Mouse (Mus musculus) retina, postnatal 7 days (tissue): ENCODE measurements at regions not wholly inside any gene's neighbourhood (a gene's known extent, or its start where the extent isn't known, plus 50 kb on each side); places are given as distances from the start of the nearest gene placed in this dataset.

Source experiments
- DNase-seq: peaks from one replicate; pipeline ENCODE4 v3.0.0-alpha.2; 2012; ENCODE audit warnings: low read depth, low spot score

GRCm38 (mm10) chr11:19246390-19247114 is 227.8 kb upstream of the Meis1 start:
- DNase-seq, result no peak

- DNase-seq, result no peak
Measured at GRCm38 (mm10) chr11:19253605-19254004, 234.8 kb upstream of the Meis1 start.

- DNase-seq, result no peak
Measured at GRCm38 (mm10) chr11:19254183-19254582, 235.4 kb upstream of the Meis1 start.

GRCm38 (mm10) chr11:19257549-19257948 is 238.8 kb upstream of the Meis1 start:
- DNase-seq, result no peak

GRCm38 (mm10) chr11:19262832-19263231 is 244.0 kb upstream of the Meis1 start:
- no peak for DNase-seq

- DNase-seq, result no peak
Measured at GRCm38 (mm10) chr11:19264798-19265671, 246.2 kb upstream of the Meis1 start.

GRCm38 (mm10) chr11:19265672-19265972 is 246.8 kb upstream of the Meis1 start:
- no peak for DNase-seq

GRCm38 (mm10) chr11:19290971-19291370 is 272.2 kb upstream of the Meis1 start:
- no peak for DNase-seq

GRCm38 (mm10) chr11:19299411-19299810 is 280.6 kb upstream of the Meis1 start:
- DNase-seq, result no peak

- DNase-seq, result no peak
Measured at GRCm38 (mm10) chr11:19306687-19307086, 287.9 kb upstream of the Meis1 start.

GRCm38 (mm10) chr11:19330685-19331239 is 312.0 kb upstream of the Meis1 start:
- no peak for DNase-seq

- DNase-seq, result no peak
Measured at GRCm38 (mm10) chr11:19332274-19332673, 313.5 kb upstream of the Meis1 start.

- no peak for DNase-seq
Measured at GRCm38 (mm10) chr11:19332727-19333126, 313.9 kb upstream of the Meis1 start.

- no peak for DNase-seq
Measured at GRCm38 (mm10) chr11:19333908-19334487, 315.2 kb upstream of the Meis1 start.

- no peak for DNase-seq
Measured at GRCm38 (mm10) chr11:19335384-19335783, 316.6 kb upstream of the Meis1 start.

GRCm38 (mm10) chr11:19339721-19340317 is 321.0 kb upstream of the Meis1 start:
- DNase-seq, result no peak

- DNase-seq, result no peak
Measured at GRCm38 (mm10) chr11:19340889-19341288, 322.1 kb upstream of the Meis1 start.

- no peak for DNase-seq
Measured at GRCm38 (mm10) chr11:19341379-19341778, 322.6 kb upstream of the Meis1 start.

GRCm38 (mm10) chr11:19342803-19343202 is 324.0 kb upstream of the Meis1 start:
- DNase-seq, result no peak

- no peak for DNase-seq
Measured at GRCm38 (mm10) chr11:19346276-19346826, 327.6 kb upstream of the Meis1 start.
